Mouse (Mus musculus): ENCODE results near the gene Camkmt.

- TF ChIP-seq TAL1 (IDR thresholded peaks at IDR 0.05; ENCODE audit: low read length), result no peak
- no peak for TF ChIP-seq GATA1 (IDR thresholded peaks at IDR 0.05; ENCODE audit: low read length)
These were observed 247.3 kb downstream of the Camkmt start for GRCm38 (mm10) chr17:85337666-85338065.

Data from erythroblast, embryonic 14.5 days (primary cell).